Mouse (Mus musculus) gastrocnemius, adult 8-10 months (tissue): ENCODE data around the gene D430041D05Rik. TPM values are rescaled to one million over a fixed set of nuclear protein-coding genes. Genes with fewer than 3 reads are reported as not detected.
"Not testable (repeated sequence)": the region's sequence is repeated elsewhere in the genome, so short reads cannot be mapped to it uniquely, and the experiment has no call there.

ENCODE experiments used
- DNase-seq, 2 experiments: peaks; one replicate each; pipeline ENCODE4 v3.0.0; 2022; ENCODE audit warnings: low spot score in 2 of 2
- microRNA-seq: library from miRNA; unstranded; fragments of <30 nt; microRNA quantifications from one replicate; pipeline ENCODE4 v1.2.0, GENCODE M21; 2022
- total RNA-seq, 4 experiments: library from RNA; stranded (reverse); gene quantifications; 2 replicates each; pipeline ENCODE4 v1.2.4; 2022

The D430041D05Rik gene
- total RNA-seq, 4 experiments from 2014 or later, result 1.7 to 2.7 (median 1.9) TPM

DNA sequence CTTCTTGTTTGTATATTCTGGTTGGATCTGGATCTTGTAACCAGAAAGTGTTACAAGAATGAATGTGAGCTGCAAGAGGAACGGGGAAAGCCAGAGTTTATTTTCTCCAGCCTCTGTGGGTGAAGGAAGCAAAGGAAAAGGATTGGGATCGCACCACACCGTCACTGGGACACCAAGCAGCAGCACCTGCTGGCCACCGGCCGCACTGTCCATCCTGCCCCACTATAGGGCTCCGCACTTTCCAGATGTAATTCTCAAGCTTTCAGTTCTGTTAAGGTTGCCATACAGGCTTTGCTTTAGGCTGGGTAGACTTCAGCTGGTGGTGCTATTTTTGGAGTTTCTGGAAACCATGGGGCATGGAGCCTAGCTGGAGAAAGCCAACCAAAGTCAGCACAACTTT is 290.5 kb downstream of the D430041D05Rik start:
- peak in 1 of 2 experiments; percentile 28 for DNase-seq

DNA sequence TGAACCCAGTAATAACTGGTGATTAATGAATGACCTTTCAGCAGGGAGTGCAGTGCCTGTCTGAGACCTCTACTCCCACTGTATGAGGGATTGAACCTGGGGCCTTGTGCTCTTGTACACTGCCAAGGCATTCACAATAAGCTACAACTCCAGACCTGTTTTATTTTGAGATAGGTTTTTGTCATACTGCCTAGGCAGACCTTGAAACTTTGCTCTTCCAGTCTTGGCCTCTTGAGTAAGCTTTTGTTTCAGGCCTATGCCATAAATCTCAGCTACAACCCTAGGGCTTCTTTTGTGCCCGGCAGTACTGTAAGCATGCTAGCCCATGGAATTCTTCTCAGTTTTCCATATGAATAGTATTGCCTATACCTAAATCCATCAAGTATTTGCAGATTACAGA is 291.7 kb downstream of the D430041D05Rik start:
- DNase-seq, result no peak

GRCm38 (mm10) chr2:104117173-104117572 is 293.6 kb downstream of the D430041D05Rik start:
- not testable (repeated sequence) for DNase-seq

GRCm38 (mm10) chr2:104114898-104115297 is 295.9 kb downstream of the D430041D05Rik start:
- no peak for DNase-seq

- not testable (repeated sequence) for DNase-seq
Observed at GRCm38 (mm10) chr2:104113563-104113962, 297.2 kb downstream of the D430041D05Rik start.

DNA sequence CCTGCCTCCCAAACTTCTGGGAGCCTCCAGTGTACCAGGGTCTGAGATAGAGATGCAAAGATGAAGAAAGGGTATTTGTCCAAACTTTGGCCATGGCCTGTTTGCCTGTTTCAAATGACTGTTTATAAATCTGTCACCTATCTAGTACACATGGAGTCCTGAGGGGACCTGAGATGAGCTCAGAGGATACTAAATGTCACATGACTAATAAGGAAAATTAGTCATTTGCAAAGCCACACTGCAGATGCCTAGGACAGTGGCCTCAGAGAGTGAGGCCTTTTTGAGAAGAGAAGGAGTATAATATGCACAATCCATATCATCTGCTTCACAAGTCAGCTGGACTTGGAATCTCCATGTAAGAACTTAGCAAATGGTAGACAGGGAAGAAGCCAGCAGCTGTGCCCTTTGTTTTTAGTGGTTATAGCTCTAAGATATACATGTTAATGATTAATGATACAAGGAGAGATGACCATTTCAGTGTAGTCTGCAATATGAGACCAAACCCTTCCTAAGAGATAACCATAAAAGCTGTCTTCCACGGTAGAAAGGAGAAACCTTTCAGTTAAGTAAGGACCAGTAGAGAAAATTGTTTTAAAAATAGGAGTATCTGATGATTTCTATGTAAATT is 299.5 kb downstream of the D430041D05Rik start:
- DNase-seq, result not testable (repeated sequence)

- no peak for DNase-seq
Observed at GRCm38 (mm10) chr2:104110031-104110430, 300.8 kb downstream of the D430041D05Rik start.

DNA sequence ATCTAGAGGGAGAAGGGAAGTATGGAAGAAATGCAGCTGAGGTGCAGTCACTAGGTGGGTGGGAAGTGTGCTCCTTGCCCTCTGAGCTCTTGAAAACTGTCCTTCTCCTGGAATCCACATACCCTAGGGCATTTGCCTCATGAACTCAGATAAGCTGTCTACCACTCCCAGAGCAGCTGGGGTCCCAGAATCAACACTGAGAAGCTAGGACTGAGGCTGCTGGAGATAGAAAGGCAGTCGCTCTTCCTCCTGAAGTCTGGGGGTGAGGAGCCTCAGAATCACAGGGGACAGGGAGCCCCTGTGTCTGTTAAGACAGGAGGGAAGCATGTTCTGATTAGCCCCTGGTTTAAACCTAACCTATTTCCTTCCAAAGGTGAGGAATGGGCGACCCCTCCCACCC is 301.3 kb downstream of the D430041D05Rik start:
- no peak for DNase-seq

DNA sequence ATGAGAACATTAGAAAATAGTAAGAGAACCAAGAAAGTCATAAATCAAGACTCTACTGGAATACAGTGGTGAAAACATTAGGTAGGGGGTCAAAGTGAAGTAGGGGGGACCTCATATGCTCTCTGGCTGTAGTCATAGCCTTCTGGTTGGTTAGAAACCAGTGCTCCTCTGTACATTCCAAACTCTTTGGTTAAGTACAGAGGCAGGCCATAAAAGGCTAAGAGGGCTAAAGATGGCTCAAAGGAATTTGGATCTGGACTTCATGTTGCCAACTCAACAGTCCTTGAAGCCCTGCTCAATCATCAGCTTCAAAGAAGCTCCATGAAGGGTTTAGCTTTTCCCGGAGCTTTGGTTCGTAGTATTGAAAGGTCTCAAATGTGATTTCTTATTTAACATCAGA is 301.8 kb downstream of the D430041D05Rik start:
- not testable (repeated sequence) for DNase-seq

GRCm38 (mm10) chr2:104104800-104105199 is 306.0 kb downstream of the D430041D05Rik start:
- DNase-seq, result no peak

DNA sequence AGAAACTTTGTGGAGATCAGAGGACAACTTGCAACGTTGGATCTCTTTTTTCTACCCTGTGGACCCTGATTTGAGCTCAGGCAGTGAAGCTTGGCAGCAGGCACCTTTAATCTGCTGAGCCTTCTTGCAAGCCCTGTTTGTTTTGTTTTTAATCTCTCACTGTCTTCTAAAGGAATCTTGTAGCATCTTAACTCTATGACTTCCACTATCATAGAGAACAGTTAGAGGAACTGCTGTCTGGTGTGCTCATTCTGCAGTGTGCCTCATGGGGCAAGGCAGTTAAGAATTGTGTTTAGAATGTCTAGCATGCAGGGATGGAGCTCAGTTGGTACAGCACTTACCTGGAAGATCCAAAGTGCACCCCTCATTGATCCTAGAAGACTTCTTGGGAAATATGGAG is 310.9 kb downstream of the D430041D05Rik start:
- DNase-seq, result no peak

DNA sequence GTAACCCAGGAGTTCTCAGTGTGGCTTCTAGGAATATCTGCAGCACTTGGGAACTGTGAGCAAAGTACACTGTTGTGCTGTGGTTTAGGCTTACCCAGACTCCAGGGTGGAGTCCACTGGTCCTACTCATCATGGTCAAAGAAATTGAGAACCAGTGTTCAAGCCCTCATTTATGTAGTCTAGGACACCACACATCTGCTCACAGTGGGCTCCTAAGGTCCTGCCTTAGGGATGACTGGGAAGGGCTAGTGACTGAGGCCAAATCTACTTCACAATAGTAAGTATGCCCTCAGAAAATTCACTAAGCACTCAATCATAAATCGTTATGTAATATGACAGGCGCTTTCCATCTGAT is 311.6 kb downstream of the D430041D05Rik start:
- DNase-seq, result no peak

DNA sequence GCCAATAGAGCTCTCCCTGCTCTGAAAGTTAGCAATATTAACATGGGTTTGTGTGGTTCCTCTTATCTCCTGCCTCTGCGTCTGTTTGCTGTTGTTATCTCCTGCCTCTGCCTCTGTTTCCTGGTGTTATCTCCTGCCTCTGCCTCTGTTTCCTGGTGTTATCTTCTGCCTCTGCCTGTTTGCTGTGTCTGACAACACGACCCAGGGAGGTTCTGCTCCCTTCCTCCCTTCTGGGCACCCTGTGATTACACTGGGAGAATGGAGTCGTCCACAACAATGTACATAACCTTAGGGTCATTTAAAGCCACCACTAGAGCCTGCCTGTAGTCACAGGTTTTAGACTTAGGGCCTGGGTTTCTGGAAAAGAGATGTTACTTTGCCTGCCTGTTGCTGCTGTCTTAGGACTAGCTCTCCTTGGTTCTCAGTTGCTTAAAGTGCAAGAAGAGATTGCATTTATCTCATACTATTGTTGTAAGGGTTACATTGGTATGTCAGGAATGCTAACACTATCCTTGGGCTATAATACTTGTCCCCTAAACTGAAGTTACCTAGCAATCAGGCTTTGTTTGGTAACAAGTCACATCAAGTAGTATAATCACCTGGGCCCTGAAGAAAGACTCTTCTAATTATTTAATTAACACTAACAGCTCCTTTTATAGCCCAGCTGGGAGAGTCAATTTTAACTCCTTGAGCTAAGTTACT is 312.1 kb downstream of the D430041D05Rik start:
- DNase-seq, result no peak

GRCm38 (mm10) chr2:104097396-104097795 is 313.4 kb downstream of the D430041D05Rik start:
- DNase-seq, result not testable (repeated sequence)

DNA sequence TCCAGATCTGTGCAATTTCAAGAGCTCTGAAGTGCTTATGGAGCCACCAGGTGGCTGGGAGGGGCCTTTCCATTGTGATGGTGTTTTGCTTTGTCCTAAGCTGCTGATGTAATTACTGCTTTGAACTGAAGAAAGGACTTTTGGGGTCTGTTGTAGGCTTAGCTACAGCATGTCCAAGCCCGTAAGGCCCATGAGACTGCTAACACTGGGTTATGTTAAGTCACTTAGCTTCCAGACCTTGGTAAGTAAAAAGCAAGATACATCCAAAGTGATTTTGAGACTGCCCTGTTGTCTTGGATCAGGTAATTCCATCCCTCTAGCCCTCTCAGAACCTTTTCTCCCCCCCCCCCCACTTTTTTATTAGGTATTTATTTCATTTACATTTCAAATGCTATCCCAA is 314.0 kb downstream of the D430041D05Rik start:
- DNase-seq, result not testable (repeated sequence)

GRCm38 (mm10) chr2:104096256-104096655 is 314.6 kb downstream of the D430041D05Rik start:
- no peak for DNase-seq

DNA sequence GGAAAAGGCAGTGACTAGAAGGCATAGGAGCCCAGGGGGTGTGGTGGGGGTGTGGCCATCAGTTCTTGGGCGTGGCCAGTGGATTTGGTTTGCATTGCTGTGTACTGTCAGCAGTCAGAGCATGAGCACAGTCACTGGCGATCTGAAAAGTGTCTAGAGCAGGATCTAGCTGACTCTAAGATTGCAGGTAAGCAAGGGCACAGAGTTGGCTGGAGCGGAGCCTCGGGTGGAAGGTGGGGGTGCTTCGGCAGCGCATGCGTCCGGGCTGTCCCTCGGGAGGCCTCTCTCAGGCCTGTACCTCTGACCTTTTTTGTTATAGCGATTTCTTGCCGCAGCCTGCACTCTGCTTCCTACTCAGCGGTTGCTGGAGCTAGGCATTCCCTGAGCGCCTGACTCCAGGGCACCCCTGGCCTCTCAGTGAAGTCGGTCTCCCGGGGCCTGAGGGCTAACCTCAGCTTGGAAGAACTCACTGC is 315.0 kb downstream of the D430041D05Rik start, which contains the start of gene Cd59a:
Gene Cd59a, plus strand, starts transcription at position 61 of the 473 bp plus-strand sequence.
- DNase-seq, result peak; percentile 65 to 72

DNA sequence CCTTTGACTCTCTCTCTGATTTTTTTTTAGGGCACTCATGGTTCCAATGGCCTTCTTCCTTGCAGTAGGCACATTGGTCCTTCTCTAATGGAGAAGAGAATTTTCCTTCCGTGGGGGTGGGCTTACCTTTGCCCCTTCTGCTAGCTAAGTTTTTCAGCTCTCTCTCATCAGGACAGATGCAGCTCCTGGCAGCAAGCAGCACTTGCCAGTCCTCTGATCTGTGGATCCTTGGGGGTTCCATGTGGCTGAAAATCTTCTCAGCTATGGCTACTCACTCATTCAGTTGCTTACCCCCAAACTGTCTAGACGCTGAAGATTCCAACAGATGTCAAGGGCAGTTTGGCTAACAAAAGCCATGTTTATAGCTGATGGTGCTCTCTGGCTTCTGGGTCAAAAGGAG is 317.5 kb downstream of the D430041D05Rik start:
- no peak for DNase-seq

Small RNA genes within 50 kb of the gene (microRNA-seq; reads per million reads assigned to microRNA genes)
- gene Mir1902, result not detected

Other genes starting within 250 kb of the D430041D05Rik start
- gene Hipk3, start 83.4 kb upstream of the D430041D05Rik start, total RNA-seq, result 100 to 1,000 TPM; 264 to 309 (median 281) TPM
- gene Cstf3, start 179.5 kb upstream of the D430041D05Rik start, total RNA-seq, result 1 to 10 TPM; 5.9 to 7.9 (median 6.9) TPM